Mouse (Mus musculus): Measurements from ENCODE around the gene Stk25.

GRCm38 (mm10) chr1:93686245-93686960 lies 27.9 kb upstream of the Stk25 start:
- TF ChIP-seq CTCF (conservative IDR thresholded peaks at IDR 0.05; ENCODE audit: low read length), result no peak
- no peak for TF ChIP-seq NANOG (IDR thresholded peaks at IDR 0.05; ENCODE audit: borderline replicate concordance, low read length)
- TF ChIP-seq POU5F1 (IDR thresholded peaks at IDR 0.05; ENCODE audit: borderline replicate concordance, low read length), result no peak
